Mouse (Mus musculus) inflammation-experienced regulatory T-cells (primary cell): Measurements from ENCODE around the gene Ube2l6. TPM values are rescaled to one million over a fixed set of nuclear protein-coding genes. Genes with fewer than 3 reads are reported as not detected.

Source experiments
- polyA plus RNA-seq, 2 experiments: library from polyadenylated mRNA; unstranded; fragments of 100-300 nt; shearing (Covaris generic); gene quantifications; one replicate each; pipeline ENCODE4 v1.2.1; 2017

Ube2l6 gene
- 10 to 100 TPM; 24.6 to 55.7 TPM for polyA plus RNA-seq

GRCm38 (mm10) chr2:84798493-84798921, at the start of gene Ube2l6:
TSS of gene Ube2l6 (plus strand) at chr2:84798828.

DNA sequence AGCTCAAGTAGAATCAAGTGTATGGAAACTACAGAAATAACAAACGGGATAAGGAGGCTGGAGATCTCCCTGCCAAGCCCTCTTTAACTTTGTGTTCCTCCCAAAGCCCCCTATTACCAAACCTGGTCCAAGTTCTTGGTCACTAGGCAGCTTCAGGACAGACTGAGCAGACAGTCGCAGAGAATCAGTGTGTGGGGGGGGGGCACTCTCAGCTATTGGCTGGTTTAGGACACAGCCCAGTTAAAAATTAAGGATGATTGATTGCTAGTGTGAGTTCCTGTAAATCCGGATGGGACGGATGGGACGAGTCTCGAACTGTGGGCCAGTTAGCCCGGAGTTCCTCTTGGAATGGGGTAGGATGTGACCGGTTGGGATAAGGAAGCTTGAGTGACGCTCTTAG, 23.4 kb upstream of the Ube2l6 start, which contains the start of gene Serping1:
Gene Serping1, minus strand, starts transcription at position 204 of the 400 bp plus-strand sequence.

GRCm38 (mm10) chr2:84822552-84822951, 23.9 kb downstream of the Ube2l6 start, which contains the start of gene Smtnl1:
TSS of gene Smtnl1 (minus strand) at chr2:84822652.

DNA sequence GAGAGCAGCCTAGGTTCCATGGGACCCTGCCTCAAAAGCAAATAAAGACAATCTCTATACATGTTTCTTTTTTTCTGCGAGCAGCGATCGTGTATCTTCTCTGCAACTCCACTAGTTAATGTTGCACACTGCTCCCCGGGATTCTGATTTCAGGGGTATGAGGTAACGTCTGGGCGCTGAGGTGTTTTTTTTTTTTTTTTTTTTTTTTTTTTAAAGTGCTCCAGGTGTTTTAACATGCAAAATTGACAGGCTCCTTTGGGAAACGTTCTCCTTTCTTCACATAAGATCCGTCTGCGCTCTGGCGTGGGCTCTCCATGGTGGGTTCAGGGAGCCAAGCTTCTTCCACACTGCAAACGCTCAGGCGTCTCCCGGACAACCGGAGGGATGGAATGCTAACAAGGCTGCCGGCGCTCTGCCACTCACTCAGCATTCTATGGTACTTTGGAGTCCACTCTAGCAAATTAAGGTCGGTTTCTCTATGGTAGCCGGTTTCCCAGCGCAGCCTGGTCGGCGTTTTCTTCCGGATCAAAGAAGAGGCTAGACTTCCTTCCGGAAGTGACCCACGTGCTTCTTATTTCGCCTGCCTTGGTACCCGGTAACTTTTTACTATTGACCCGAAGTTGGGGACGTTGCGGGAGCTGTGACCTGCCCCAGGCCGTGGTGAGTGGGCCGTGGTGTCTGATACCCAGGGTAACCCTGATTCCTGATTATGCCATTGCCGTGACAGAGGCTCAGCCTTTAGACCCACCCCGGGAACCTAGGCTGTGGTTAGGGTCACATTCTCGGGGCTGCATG, 28.1 kb downstream of the Ube2l6 start, which contains the start of gene Timm10:
Gene Timm10, plus strand, starts transcription at position 510 of the 795 bp plus-strand sequence.

DNA sequence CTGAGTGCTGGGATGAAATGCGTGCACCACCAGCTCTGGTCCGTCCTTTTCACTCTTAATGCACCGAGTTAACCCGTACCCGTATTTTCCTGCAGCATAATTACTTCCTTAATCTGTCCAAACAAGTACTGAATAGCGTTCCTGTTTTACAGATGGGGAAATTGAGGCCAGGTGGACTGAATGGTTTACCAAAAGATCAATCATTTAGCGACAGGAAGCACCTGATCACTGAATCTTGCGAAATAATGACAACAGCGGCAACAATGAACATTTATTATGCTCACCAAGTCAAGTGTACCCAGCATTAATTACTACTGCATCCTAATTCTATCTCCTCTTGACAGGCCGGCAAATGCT, 39.9 kb downstream of the Ube2l6 start, which contains the start of gene Slc43a1:
Gene Slc43a1, plus strand, starts transcription at position 258 of the 357 bp plus-strand sequence.

Other genes with a start within 250 kb of the Ube2l6 start
- gene Ctnnd1, start 148.1 kb upstream of the Ube2l6 start, polyA plus RNA-seq = 1 to 10 TPM in 1 of 2 experiments, not detected in 1; 1.3 TPM
- 1 to 10 TPM in 1 of 2 experiments, under 1 TPM in 1; 0.23 to 2.7 TPM for gene Btbd18, start 139.7 kb upstream of the Ube2l6 start, polyA plus RNA-seq
- gene Selenoh, start 128.1 kb upstream of the Ube2l6 start, polyA plus RNA-seq = 10 to 100 TPM; 75.6 to 81.6 TPM
- not detected for gene Gm28635, start 120.8 kb upstream of the Ube2l6 start, polyA plus RNA-seq
- 10 to 100 TPM; 38.9 to 41.3 TPM for gene Med19, start 120.4 kb upstream of the Ube2l6 start, polyA plus RNA-seq
- 100 to 1,000 TPM in 1 of 2 experiments, 10 to 100 TPM in 1; 98.7 to 114 TPM for gene Tmx2, start 119.7 kb upstream of the Ube2l6 start, polyA plus RNA-seq
- 10 to 100 TPM; 50.2 to 64.0 TPM for gene Zdhhc5, start 83.6 kb upstream of the Ube2l6 start, polyA plus RNA-seq
- 10 to 100 TPM; 52.6 to 66.0 TPM for gene Clp1, start 71.5 kb upstream of the Ube2l6 start, polyA plus RNA-seq
- gene Ypel4, start 64.8 kb upstream of the Ube2l6 start, polyA plus RNA-seq = 1 to 10 TPM in 1 of 2 experiments, under 1 TPM in 1; 0.70 to 3.7 TPM
- gene Gm19426, start 55.2 kb upstream of the Ube2l6 start, polyA plus RNA-seq = not detected
- 1 to 10 TPM in 1 of 2 experiments, not detected in 1; 1.2 TPM for gene Serping1, start 23.4 kb upstream of the Ube2l6 start, polyA plus RNA-seq
- under 1 TPM in 1 of 2 experiments, not detected in 1; 0.37 TPM for gene Smtnl1, start 23.8 kb downstream of the Ube2l6 start, polyA plus RNA-seq
- gene Timm10, start 28.2 kb downstream of the Ube2l6 start, polyA plus RNA-seq = 10 to 100 TPM; 28.3 to 30.9 TPM
- 1 to 10 TPM; 1.3 to 3.9 TPM for gene Slc43a1, start 40.0 kb downstream of the Ube2l6 start, polyA plus RNA-seq
- not detected for gene Rtn4rl2, start 87.9 kb downstream of the Ube2l6 start, polyA plus RNA-seq
- gene Slc43a3, start 137.8 kb downstream of the Ube2l6 start, polyA plus RNA-seq = 1 to 10 TPM; 4.8 to 9.5 TPM
- not detected for gene Prg2, start 181.6 kb downstream of the Ube2l6 start, polyA plus RNA-seq
- gene Prg3, start 189.4 kb downstream of the Ube2l6 start, polyA plus RNA-seq = under 1 TPM in 1 of 2 experiments, not detected in 1; 0.70 TPM
- 100 to 1,000 TPM; 176 to 195 TPM for gene Ssrp1, start 238.4 kb downstream of the Ube2l6 start, polyA plus RNA-seq
- gene P2rx3, start 238.6 kb downstream of the Ube2l6 start, polyA plus RNA-seq = 1 to 10 TPM; 1.1 to 5.1 TPM
- 10 to 100 TPM; 14.7 to 16.4 TPM for gene Tnks1bp1, start 249.2 kb downstream of the Ube2l6 start, polyA plus RNA-seq